Mouse (Mus musculus) heart, postnatal 0 days (tissue): ENCODE data around the gene Mylk. TPM values are rescaled to one million over a fixed set of nuclear protein-coding genes. Genes with fewer than 3 reads are reported as not detected.

ENCODE experiments used
- ATAC-seq: fragments of 200-750 bp; cut with Nextera tagmentation; 2 replicates; pipeline ENCODE4 v1.8.0; 2017; ENCODE audit warnings: low read depth, moderate number of reproducible peaks, moderate library complexity; ENCODE audit not compliant: insufficient read depth
- DNase-seq: peaks from one replicate; pipeline ENCODE4 v3.0.0-alpha.2; 2016; ENCODE audit warnings: low spot score
- H3K27ac ChIP-seq: fragments of 300-500 bp; sonication (generic); 2 replicates; pipeline ENCODE4 v1.5.1; 2014; ENCODE audit warnings: low read depth, mild to moderate bottlenecking
- H3K27me3 ChIP-seq: fragments of 300-500 bp; sonication (generic); 2 replicates; pipeline ENCODE4 v1.6.1; 2014; ENCODE audit warnings: low read length, mixed read lengths; ENCODE audit not compliant: control insufficient read depth, insufficient read depth
- H3K36me3 ChIP-seq: fragments of 300-500 bp; sonication (generic); replicated peaks from 2 replicates; pipeline ENCODE4 v1.6.1; 2014; ENCODE audit warnings: low read length, mixed read lengths; ENCODE audit not compliant: control insufficient read depth, insufficient read depth
- H3K4me1 ChIP-seq: fragments of 300-500 bp; sonication (generic); 2 replicates; pipeline ENCODE4 v1.6.1; 2014; ENCODE audit warnings: antibody characterized with exemption; ENCODE audit not compliant: control insufficient read depth, insufficient read depth
- H3K4me2 ChIP-seq: fragments of 300-500 bp; sonication (generic); 2 replicates; pipeline ENCODE4 v1.6.1; 2014; ENCODE audit warnings: low read depth, mild to moderate bottlenecking, low read length, moderate library complexity
- H3K4me3 ChIP-seq: fragments of 300-500 bp; sonication (generic); 2 replicates; pipeline ENCODE4 v1.5.1; 2014; ENCODE audit warnings: low read depth, low read length
- H3K9ac ChIP-seq: fragments of 300-500 bp; sonication (generic); replicated peaks from 2 replicates; pipeline ENCODE4 v1.6.1; 2014; ENCODE audit warnings: low read depth, low read length, mixed read lengths
- H3K9me3 ChIP-seq: fragments of 300-500 bp; sonication (generic); replicated peaks from 2 replicates; pipeline ENCODE4 v1.6.1; 2016; ENCODE audit warnings: low read length; ENCODE audit not compliant: control insufficient read depth
- CTCF ChIP-seq: IDR thresholded peaks from 2 replicates; pipeline ENCODE4 v1.5.1; 2016; ENCODE audit warnings: antibody characterized with exemption, control low read depth, low read depth
- EP300 ChIP-seq: IDR thresholded peaks from 2 replicates; pipeline ENCODE4 v1.6.1; 2016; ENCODE audit warnings: antibody characterized with exemption, low read depth
- WGBS: fragments of 180-500 bp; shearing (Covaris S2); extraction: QIAGEN DNeasy Blood & Tissue Kit; methylation state at CpG from one replicate; pipeline ENCODE4 v1.1.7; 2014; 5-methylcytosine and 5-hydroxymethylcytosine counted together
- polyA plus RNA-seq: library from polyadenylated mRNA; unstranded; fragments of >200 nt; fragmentation: Nextera tagmentation; extraction: Ambion mirVana; gene quantifications from 2 replicates; pipeline ENCODE4 v1.2.1, GENCODE M21; 2015
- total RNA-seq: library from RNA; depleted of rRNA; stranded (reverse); fragments of >200 nt; gene quantifications from 2 replicates; pipeline ENCODE4 v1.2.3, GENCODE M21; 2014; ENCODE audit warnings: low replicate concordance

Gene Mylk
- total and polyA plus RNA-seq, 2 experiments from 2014 or later = 6.2 to 148 TPM

- no peak overlapping the region for H3K27ac ChIP-seq
- ATAC-seq = no peak
- no peaks in the 10 kb centered on the region for H3K9me3 ChIP-seq
- no peaks in the 10 kb centered on the region for H3K36me3 ChIP-seq
- TF ChIP-seq CTCF = no peak
- no peak for TF ChIP-seq EP300
- H3K4me2 ChIP-seq = no peak overlapping the region
- H3K9ac ChIP-seq = no peak overlapping the region
- 0 out of 2 replicates have a peak, but pooled peaks cover 7% of the 10 kb centered on the region for H3K27me3 ChIP-seq
- no peak overlapping the region for H3K4me3 ChIP-seq
- no peak for DNase-seq
- H3K4me1 ChIP-seq = no peaks in the 10 kb centered on the region
- 69% methylated on average over 3 of the region's 3 CpGs for WGBS
These were observed 271.5 kb downstream of the Mylk start for GRCm38 (mm10) chr16:35016491-35016890.

- H3K4me3 ChIP-seq = no peak overlapping the region
- WGBS = 80% methylated on average over 1 of the region's 1 CpGs
- no peaks in the 10 kb centered on the region for H3K4me1 ChIP-seq
- DNase-seq (no peak), ATAC-seq (no peak)
- H3K9ac ChIP-seq = no peak overlapping the region
- no peaks in the 10 kb centered on the region for H3K9me3 ChIP-seq
- H3K36me3 ChIP-seq = no peaks in the 10 kb centered on the region
- 0 out of 2 replicates have a peak, but pooled peaks cover 7% of the 10 kb centered on the region for H3K27me3 ChIP-seq
- TF ChIP-seq CTCF = no peak
- TF ChIP-seq EP300 = no peak
- H3K4me2 ChIP-seq = no peak overlapping the region
- no peak overlapping the region for H3K27ac ChIP-seq
These were observed 273.5 kb downstream of the Mylk start for GRCm38 (mm10) chr16:35018470-35018974.

- no peak for TF ChIP-seq CTCF
- 0 out of 2 replicates have a peak, but pooled peaks have one; percentile 19 for TF ChIP-seq EP300
- DNase-seq (no peak), ATAC-seq (no peak)
- peaks cover 4% of the 10 kb centered on the region; the same call in 1 of the 2 replicates for H3K36me3 ChIP-seq
- H3K9ac ChIP-seq = no peak overlapping the region
- H3K4me3 ChIP-seq = peak overlapping the region; percentile 87
- no peaks in the 10 kb centered on the region for H3K4me1 ChIP-seq
- H3K27ac ChIP-seq = no peak overlapping the region
- WGBS = 52% methylated on average over 5 of the region's 5 CpGs
- H3K27me3 ChIP-seq = 0 out of 2 replicates have a peak, but pooled peaks cover 7% of the 10 kb centered on the region
- peak overlapping the region; percentile 89 for H3K4me2 ChIP-seq
- H3K9me3 ChIP-seq = no peaks in the 10 kb centered on the region
These were observed 276.9 kb downstream of the Mylk start for GRCm38 (mm10) chr16:35021903-35022241.

GRCm38 (mm10) chr16:35022242-35023137 lies 277.5 kb downstream of the Mylk start, which contains the start of gene Hacd2:
Hacd2 (plus strand) TSS chr16:35022428.
- DNase-seq = peak; percentile 95
- ATAC-seq = peak; percentile 99
- Histone ChIP-seq H3K4me2 (peak within 1 kb of the TSS; percentile 89), H3K27me3 (0 out of 2 replicates have a peak, but pooled peaks cover 7% of the 10 kb centered on the region), H3K4me1 (no peaks in the 10 kb centered on the region), H3K9ac (peak within 1 kb of the TSS; percentile 85), H3K27ac (peak within 1 kb of the TSS; percentile 76), H3K36me3 (peaks cover 4% of the 10 kb centered on the region; the same call in 1 of the 2 replicates), H3K4me3 (peak within 1 kb of the TSS; percentile 87), H3K9me3 (no peaks in the 10 kb centered on the region)
- TF ChIP-seq EP300 (no peak), CTCF (no peak)
- WGBS = under 1% methylated on average over 72 of the region's 97 CpGs

GRCm38 (mm10) chr16:35023138-35023735 lies 278.2 kb downstream of the Mylk start:
- 0 out of 2 replicates have a peak, but pooled peaks cover 7% of the 10 kb centered on the region for H3K27me3 ChIP-seq
- H3K4me2 ChIP-seq = peak overlapping the region; percentile 89
- TF ChIP-seq EP300 (no peak), CTCF (no peak)
- peak overlapping the region; percentile 85 for H3K9ac ChIP-seq
- peaks cover 4% of the 10 kb centered on the region; the same call in 1 of the 2 replicates for H3K36me3 ChIP-seq
- DNase-seq (no peak), ATAC-seq (no peak)
- H3K27ac ChIP-seq = peak overlapping the region; percentile 76; the same call in 1 of the 2 replicates
- no peaks in the 10 kb centered on the region for H3K4me1 ChIP-seq
- no peaks in the 10 kb centered on the region for H3K9me3 ChIP-seq
- WGBS = 21% methylated on average over 8 of the region's 8 CpGs
- H3K4me3 ChIP-seq = peak overlapping the region; percentile 87
